Mouse (Mus musculus) neutrophil, adult 5-6 weeks (primary cell): ENCODE measurements around the gene Rccd1. TPM values are rescaled to one million over a fixed set of nuclear protein-coding genes. Genes with fewer than 3 reads are reported as not detected.

ENCODE experiments used
- ATAC-seq: fragments of 151-379, 151-347 bp; 2 replicates; pipeline ENCODE4 v1.8.0; 2017; ENCODE audit warnings: mild to moderate bottlenecking, moderate TSS enrichment; ENCODE audit not compliant: insufficient number of reproducible peaks, poor library complexity, low FRiP score, severe bottlenecking; ENCODE audit errors: extremely low read depth
- total RNA-seq: library from RNA; stranded (forward); fragments of 200-1000 nt; gene quantifications from 2 replicates; pipeline ENCODE4 v1.2.3, GENCODE M21; 2017

Rccd1 gene
- total RNA-seq: 23.1 and 27.9 TPM in 2 replicates

GRCm38 (mm10) chr7:80324043-80324815, at the start of gene Rccd1:
Rccd1 (minus strand) TSS chr7:80324454.
- ATAC-seq: peak; percentile 91

GRCm38 (mm10) chr7:80373850-80374249, 49.6 kb upstream of the Rccd1 start:
- no peak for ATAC-seq

GRCm38 (mm10) chr7:80373352-80373751, 49.1 kb upstream of the Rccd1 start:
- no peak for ATAC-seq

- ATAC-seq: no peak
These were observed 48.4 kb upstream of the Rccd1 start for GRCm38 (mm10) chr7:80372667-80373066.

GRCm38 (mm10) chr7:80372166-80372565, 47.9 kb upstream of the Rccd1 start:
- no peak for ATAC-seq

- ATAC-seq: no peak
These were observed 46.9 kb upstream of the Rccd1 start, which contains the start of gene Man2a2 for GRCm38 (mm10) chr7:80371041-80371751. Man2a2 (minus strand) TSS chr7:80371375.

GRCm38 (mm10) chr7:80370649-80371040, 46.4 kb upstream of the Rccd1 start:
- peak; percentile 39 for ATAC-seq

- ATAC-seq: no peak
These were observed 45.7 kb upstream of the Rccd1 start for GRCm38 (mm10) chr7:80369967-80370431.

GRCm38 (mm10) chr7:80369461-80369860, 45.2 kb upstream of the Rccd1 start:
- peak; percentile 24; the same call in 1 of the 2 replicates for ATAC-seq

- peak; percentile 21 for ATAC-seq
These were observed 44.6 kb upstream of the Rccd1 start for GRCm38 (mm10) chr7:80368635-80369421.

- ATAC-seq: no peak
These were observed 43.8 kb upstream of the Rccd1 start for GRCm38 (mm10) chr7:80368009-80368408.

GRCm38 (mm10) chr7:80367232-80367631, 43.0 kb upstream of the Rccd1 start:
- ATAC-seq: no peak

GRCm38 (mm10) chr7:80365759-80366158, 41.5 kb upstream of the Rccd1 start:
- ATAC-seq: no peak

GRCm38 (mm10) chr7:80360435-80360834, 36.2 kb upstream of the Rccd1 start:
- no peak for ATAC-seq

GRCm38 (mm10) chr7:80358039-80358438, 33.8 kb upstream of the Rccd1 start:
- ATAC-seq: no peak

- ATAC-seq: no peak
These were observed 32.9 kb upstream of the Rccd1 start for GRCm38 (mm10) chr7:80357156-80357555.

GRCm38 (mm10) chr7:80356351-80356750, 32.1 kb upstream of the Rccd1 start:
- ATAC-seq: no peak

- no peak for ATAC-seq
These were observed 28.7 kb upstream of the Rccd1 start for GRCm38 (mm10) chr7:80352920-80353319.

GRCm38 (mm10) chr7:80350808-80351207, 26.6 kb upstream of the Rccd1 start:
- ATAC-seq: no peak
